Mouse (Mus musculus) lung, postnatal 4 days (tissue): ENCODE data around the gene Nectin1.

ENCODE experiments used
- DNase-seq, 2 experiments: peaks; one replicate each; pipeline ENCODE4 v3.0.0; 2021

Nectin1 gene

GRCm38 (mm10) chr9:43813156-43813555 lies 69.4 kb downstream of the Nectin1 start:
- DNase-seq: no peak

GRCm38 (mm10) chr9:43822206-43822605 lies 78.4 kb downstream of the Nectin1 start:
- DNase-seq: no peak

GRCm38 (mm10) chr9:43825178-43825577 lies 81.4 kb downstream of the Nectin1 start:
- no peak for DNase-seq

- DNase-seq: no peak
Observed at GRCm38 (mm10) chr9:43826558-43827253, 82.9 kb downstream of the Nectin1 start.

- peak; percentile 56 to 73 for DNase-seq
Observed at GRCm38 (mm10) chr9:43827593-43827992, 83.8 kb downstream of the Nectin1 start.

DNA sequence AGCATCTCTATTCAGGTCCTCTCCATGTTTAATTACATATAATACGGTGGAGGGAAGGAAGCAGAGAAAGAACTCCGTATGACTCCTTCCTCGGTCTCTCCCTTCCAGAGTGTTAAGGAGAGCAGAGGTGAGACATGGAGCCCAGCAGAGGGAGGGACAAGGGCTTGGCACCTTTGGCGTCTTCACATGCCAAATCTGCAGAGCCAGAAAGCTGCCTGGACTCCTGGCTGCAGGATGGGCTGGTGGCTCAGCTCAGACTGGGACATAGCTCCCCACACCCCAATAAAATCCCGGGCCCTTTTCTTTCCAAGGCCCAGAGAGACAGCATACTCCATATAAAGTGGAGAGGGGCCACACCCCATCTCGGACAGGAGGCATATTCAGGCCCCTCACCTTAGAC lies 85.2 kb downstream of the Nectin1 start:
- no peak for DNase-seq

GRCm38 (mm10) chr9:43833232-43833631 lies 89.4 kb downstream of the Nectin1 start:
- DNase-seq: no peak

DNA sequence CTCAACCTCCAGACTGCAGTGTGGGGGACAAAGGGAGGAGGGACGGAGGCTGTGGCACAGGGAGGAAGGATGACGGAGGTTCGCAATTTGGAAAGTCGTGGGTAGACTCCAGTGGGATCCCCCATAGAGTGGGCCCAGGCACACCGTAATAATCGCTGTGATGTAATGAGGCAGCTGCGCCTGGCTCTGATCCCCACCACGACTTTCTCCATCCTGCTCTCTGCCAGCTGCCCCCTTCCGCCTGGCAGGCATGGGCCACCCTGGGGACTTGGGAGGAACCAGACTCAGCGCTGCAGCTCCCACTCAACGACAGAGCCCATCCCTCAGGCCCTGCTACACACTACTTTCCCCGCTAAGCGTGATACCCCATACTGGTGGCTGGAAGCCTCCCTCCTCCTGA lies 90.5 kb downstream of the Nectin1 start:
- no peak for DNase-seq

DNA sequence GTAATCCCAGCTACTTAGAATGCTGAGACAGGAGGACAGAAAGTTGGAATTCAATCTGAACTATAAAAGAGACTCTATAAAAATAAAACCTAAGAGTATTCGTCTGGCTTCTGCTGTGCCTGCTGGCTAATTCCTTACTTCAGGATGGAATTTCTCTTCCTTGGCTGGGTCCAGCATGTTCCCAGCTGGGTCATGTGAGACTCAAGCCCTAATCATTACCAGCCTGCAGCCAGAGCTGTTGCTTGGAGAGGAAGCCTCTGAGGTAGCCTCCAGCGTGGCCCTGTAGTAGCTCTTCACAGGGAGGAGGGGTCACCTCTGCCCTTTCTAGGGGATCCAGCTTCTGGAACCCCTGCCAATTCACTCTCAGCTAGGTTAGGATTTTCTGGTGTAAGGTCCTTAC lies 94.8 kb downstream of the Nectin1 start:
- DNase-seq: no peak

- DNase-seq: peak; percentile 19 to 66
Observed at GRCm38 (mm10) chr9:43842921-43843577, 99.3 kb downstream of the Nectin1 start.

GRCm38 (mm10) chr9:43843711-43844127 lies 99.9 kb downstream of the Nectin1 start:
- DNase-seq: peak; percentile 15 to 63

DNA sequence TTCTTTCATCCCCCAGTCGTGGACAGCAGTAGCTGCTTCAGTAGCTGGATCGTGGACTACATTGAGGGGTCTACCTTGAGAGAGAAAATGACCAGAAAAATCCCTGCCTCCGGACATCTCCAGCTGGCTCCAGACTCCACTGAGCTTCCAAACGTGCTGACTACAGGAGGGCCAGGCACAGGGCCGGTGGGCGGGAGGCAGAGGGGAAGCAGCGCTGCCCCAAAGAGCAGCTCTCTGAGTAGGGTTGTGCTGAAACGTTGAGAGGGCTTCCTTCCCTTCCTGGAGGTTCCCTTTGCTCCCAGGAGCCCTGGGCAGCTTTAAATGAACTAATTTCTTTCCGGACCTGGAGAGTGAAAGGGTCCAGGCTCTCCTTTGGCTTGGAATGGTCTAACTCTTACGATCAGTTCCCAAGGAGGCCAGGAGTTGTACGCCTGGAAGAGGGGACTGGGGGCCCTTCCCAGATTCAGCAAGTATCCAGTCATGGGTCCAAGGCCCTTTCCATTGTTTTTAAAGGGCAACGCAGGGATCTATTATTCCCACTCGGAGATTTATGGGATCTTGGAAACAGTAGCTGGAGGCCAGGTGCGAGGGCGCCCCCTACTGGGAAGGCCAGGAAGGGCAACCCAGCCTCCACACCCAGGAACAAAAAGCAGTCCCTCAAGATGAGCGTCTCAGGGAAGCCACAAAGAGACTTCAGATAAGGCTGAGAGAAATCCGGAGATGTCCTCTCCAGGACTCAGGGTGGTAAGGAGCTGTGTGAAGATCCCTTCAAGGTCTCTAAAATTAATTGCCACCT lies 102.1 kb downstream of the Nectin1 start:
- peak; percentile 56 to 58 for DNase-seq

GRCm38 (mm10) chr9:43847861-43848260 lies 104.1 kb downstream of the Nectin1 start:
- no peak for DNase-seq

GRCm38 (mm10) chr9:43850281-43850680 lies 106.5 kb downstream of the Nectin1 start:
- no peak for DNase-seq

GRCm38 (mm10) chr9:43851154-43851553 lies 107.4 kb downstream of the Nectin1 start:
- DNase-seq: no peak

DNA sequence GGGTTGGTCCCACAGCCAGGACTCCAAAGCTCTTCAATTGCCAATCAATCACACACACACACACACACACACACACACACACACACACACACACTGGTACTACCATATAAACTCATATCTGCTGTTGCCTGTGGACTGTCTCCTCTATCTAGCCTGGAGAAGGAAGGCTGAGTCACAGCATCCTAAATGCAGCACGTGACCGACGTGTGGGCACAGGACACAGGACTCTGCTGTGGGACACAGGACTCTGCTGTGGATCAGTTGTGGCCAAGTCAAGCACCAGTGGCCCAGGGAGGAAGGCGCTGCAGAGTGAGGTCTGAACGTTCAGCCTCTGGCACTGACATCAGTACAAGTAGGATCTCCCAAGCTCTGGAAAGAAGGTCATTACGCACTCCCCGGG lies 112.1 kb downstream of the Nectin1 start:
- no peak for DNase-seq
